ENCODE assay signal across 7 mouse cellular contexts in genomic region chr9:21183905-21184413, GRCm38 (mm10). TPM values are rescaled to one million over a fixed set of nuclear protein-coding genes. Genes with fewer than 3 reads are reported as not detected.
DNase-seq lines count a peak whose midpoint lies in the region; ATAC-seq and TF ChIP-seq lines count a peak whose summit lies in the region.

No protein-coding gene starts in this region.

- intact Hi-C loops in gastrocnemius, postnatal 14 days (cut with DNase I; ENCODE audit: low total_unique reads): no loop called here

- no peak overlapping the region for H3K27ac ChIP-seq in ES-Bruce4 (ENCODE audit: insufficient read depth, low read length)
- no peak overlapping the region for H3K27ac ChIP-seq in hindbrain, postnatal 0 days
- H3K27ac ChIP-seq in liver, embryonic 12.5 days: no peak overlapping the region

- peak overlapping the region; percentile 47 for H3K4me2 ChIP-seq in hindbrain, postnatal 0 days (ENCODE audit: low read depth, low read length)
- peak overlapping the region; percentile 82 for H3K4me2 ChIP-seq in liver, embryonic 12.5 days

- H3K9ac ChIP-seq in ES-Bruce4 (ENCODE audit: low read depth, poor library complexity, severe bottlenecking): peak overlapping the region; percentile 54
- no peak overlapping the region for H3K9ac ChIP-seq in hindbrain, postnatal 0 days (replicated peaks; ENCODE audit: low read length)
- H3K9ac ChIP-seq in liver, embryonic 12.5 days: peak overlapping the region; percentile 63

- peak overlapping the region; percentile 43 for H3K4me3 ChIP-seq in ES-Bruce4 (ENCODE audit: low read depth, low read length)
- H3K4me3 ChIP-seq in hindbrain, postnatal 0 days (ENCODE audit: low read length): peak overlapping the region; percentile 6
- peak overlapping the region; percentile 58 for H3K4me3 ChIP-seq in liver, embryonic 12.5 days

- DNase-seq in adrenal gland, postnatal 4 days (ENCODE audit: low spot score in 2 of 2): peak; percentile 40 to 43
- peak; percentile 81 for DNase-seq in gastrocnemius, postnatal 14 days
- no peak for DNase-seq in hindbrain, postnatal 0 days (ENCODE audit: low spot score)
- peak; percentile 58 to 69 for DNase-seq in thymus, postnatal 36 days

- no peaks in the 10 kb centered on the region for H3K9me3 ChIP-seq in ES-Bruce4 (replicated peaks; ENCODE audit: control insufficient read depth, insufficient read depth, low read length, poor library complexity, severe bottlenecking)
- H3K9me3 ChIP-seq in hindbrain, postnatal 0 days (ENCODE audit: low read length): no peaks in the 10 kb centered on the region
- no peaks in the 10 kb centered on the region for H3K9me3 ChIP-seq in liver, embryonic 12.5 days (replicated peaks)

- TF ChIP-seq CTCF in ES-Bruce4 (IDR thresholded peaks at IDR 0.05; ENCODE audit: low read depth, low read length): no peak
- no peak for TF ChIP-seq CTCF in hindbrain, postnatal 0 days (IDR thresholded peaks at IDR 0.05; ENCODE audit: low read depth)

- WGBS in hindbrain, postnatal 0 days: 5% methylated on average over 29 of the region's 34 CpGs
- 9% methylated on average over 34 of the region's 34 CpGs for WGBS in liver, embryonic 12.5 days (ENCODE audit: insufficient replicate concordance)

- no peak for TF ChIP-seq EP300 in ES-Bruce4 (IDR thresholded peaks at IDR 0.05; ENCODE audit: insufficient read depth, low read depth, low read length)

- peaks cover 8% of the 10 kb centered on the region for H3K4me1 ChIP-seq in ES-Bruce4 (ENCODE audit: control insufficient read depth, insufficient read depth, low read length)
- H3K4me1 ChIP-seq in hindbrain, postnatal 0 days (ENCODE audit: insufficient read depth, low read length): no peaks in the 10 kb centered on the region
- peaks cover 58% of the 10 kb centered on the region for H3K4me1 ChIP-seq in liver, embryonic 12.5 days

- H3K36me3 ChIP-seq in ES-Bruce4 (ENCODE audit: control insufficient read depth, insufficient read depth, low read length, poor library complexity, severe bottlenecking): no peaks in the 10 kb centered on the region
- H3K36me3 ChIP-seq in hindbrain, postnatal 0 days (ENCODE audit: insufficient read depth, low read length): no peaks in the 10 kb centered on the region
- no peaks in the 10 kb centered on the region for H3K36me3 ChIP-seq in liver, embryonic 12.5 days

- no peak for TF ChIP-seq POLR2A in ES-Bruce4 (IDR thresholded peaks at IDR 0.05; ENCODE audit: insufficient read depth, low read length)

- 0 out of 2 replicates have a peak, but pooled peaks have one; percentile 24 for ATAC-seq in hindbrain, postnatal 0 days
- peak; percentile 67 for ATAC-seq in liver, embryonic 12.5 days
- peak; percentile 71 for ATAC-seq in monocyte, adult 5-6 weeks (replicated peaks; ENCODE audit: insufficient number of reproducible peaks, low FRiP score, low TSS enrichment, poor library complexity, severe bottlenecking)

- no peaks in the 10 kb centered on the region for H3K27me3 ChIP-seq in ES-Bruce4 (ENCODE audit: control insufficient read depth, insufficient read depth, low read length, poor library complexity, severe bottlenecking)
- H3K27me3 ChIP-seq in hindbrain, postnatal 0 days (ENCODE audit: insufficient read depth, low read length): no peaks in the 10 kb centered on the region
- 0 out of 2 replicates have a peak, but pooled peaks cover 2% of the 10 kb centered on the region for H3K27me3 ChIP-seq in liver, embryonic 12.5 days (replicated peaks)

RNA-seq across cellular contexts. Expression of gene Pde4a, which starts 18.4 kb away (rescaled TPM):
- 9.5 and 10.4 TPM in 2 replicates for polyA plus RNA-seq in ES-Bruce4 (2011; ENCODE audit: insufficient read depth, insufficient read length, low read depth, missing spikeins)
- total RNA-seq in adrenal gland, postnatal 4 days (2021): 10 to 100 TPM in 1 of 2 experiments, 1 to 10 TPM in 1; 9.7 to 10.6 TPM
- 10 to 100 TPM; 26.1 to 27.1 TPM for total RNA-seq in gastrocnemius, postnatal 14 days (2021)
- 41.3 and 45.0 TPM in 2 replicates for total RNA-seq in hindbrain, postnatal 0 days (2014; rRNA removed)
- 46.4 and 47.7 TPM in 2 replicates for polyA plus RNA-seq in hindbrain, postnatal 0 days (2015; fragmentation: Nextera tagmentation; extraction: Ambion mirVana)
- polyA plus RNA-seq in liver, embryonic 12.5 days (2016; fragmentation: Nextera tagmentation; extraction: Ambion mirVana): 2.6 and 2.9 TPM in 2 replicates
- total RNA-seq in monocyte, adult 5-6 weeks (2017): 2.1 to 5.6 TPM (median 2.5 TPM) in 3 replicates

RNA-seq across cellular contexts. Expression of gene Cdc37, which starts 34.2 kb away (rescaled TPM):
- 164 and 171 TPM in 2 replicates for polyA plus RNA-seq in ES-Bruce4 (2011; ENCODE audit: insufficient read depth, insufficient read length, low read depth, missing spikeins)
- 100 to 1,000 TPM; 174 to 190 TPM for total RNA-seq in adrenal gland, postnatal 4 days (2021)
- 100 to 1,000 TPM; 138 to 139 TPM for total RNA-seq in gastrocnemius, postnatal 14 days (2021)
- total RNA-seq in hindbrain, postnatal 0 days (2014; rRNA removed): 20.1 and 21.4 TPM in 2 replicates
- polyA plus RNA-seq in hindbrain, postnatal 0 days (2015; fragmentation: Nextera tagmentation; extraction: Ambion mirVana): 173 and 181 TPM in 2 replicates
- polyA plus RNA-seq in liver, embryonic 12.5 days (2016; fragmentation: Nextera tagmentation; extraction: Ambion mirVana): 221 and 228 TPM in 2 replicates
- 174 to 287 TPM (median 193 TPM) in 3 replicates for total RNA-seq in monocyte, adult 5-6 weeks (2017)

RNA-seq across cellular contexts. Expression of gene Tyk2, which starts 52.9 kb away (rescaled TPM):
- 15.5 and 17.8 TPM in 2 replicates for polyA plus RNA-seq in ES-Bruce4 (2011; ENCODE audit: insufficient read depth, insufficient read length, low read depth, missing spikeins)
- 10 to 100 TPM; 18.9 to 19.2 TPM for total RNA-seq in adrenal gland, postnatal 4 days (2021)
- total RNA-seq in gastrocnemius, postnatal 14 days (2021): 1 to 10 TPM; 4.9 to 5.3 TPM
- total RNA-seq in hindbrain, postnatal 0 days (2014; rRNA removed): 10.8 and 15.4 TPM in 2 replicates
- polyA plus RNA-seq in hindbrain, postnatal 0 days (2015; fragmentation: Nextera tagmentation; extraction: Ambion mirVana): 5.7 and 6.2 TPM in 2 replicates
- 8.5 and 10.4 TPM in 2 replicates for polyA plus RNA-seq in liver, embryonic 12.5 days (2016; fragmentation: Nextera tagmentation; extraction: Ambion mirVana)
- 38.4 to 87.0 TPM (median 42.5 TPM) in 3 replicates for total RNA-seq in monocyte, adult 5-6 weeks (2017)

RNA-seq across cellular contexts. Expression of gene Keap1, which starts 55.2 kb away (rescaled TPM):
- 19.5 and 19.6 TPM in 2 replicates for polyA plus RNA-seq in ES-Bruce4 (2011; ENCODE audit: insufficient read depth, insufficient read length, low read depth, missing spikeins)
- 10 to 100 TPM; 46.6 to 50.8 TPM for total RNA-seq in adrenal gland, postnatal 4 days (2021)
- total RNA-seq in gastrocnemius, postnatal 14 days (2021): 10 to 100 TPM; 53.6 to 55.2 TPM
- total RNA-seq in hindbrain, postnatal 0 days (2014; rRNA removed): 74.9 and 98.9 TPM in 2 replicates
- polyA plus RNA-seq in hindbrain, postnatal 0 days (2015; fragmentation: Nextera tagmentation; extraction: Ambion mirVana): 59.4 and 60.9 TPM in 2 replicates
- polyA plus RNA-seq in liver, embryonic 12.5 days (2016; fragmentation: Nextera tagmentation; extraction: Ambion mirVana): 39.8 and 41.6 TPM in 2 replicates
- total RNA-seq in monocyte, adult 5-6 weeks (2017): 21.7 to 32.5 TPM (median 22.1 TPM) in 3 replicates

Comparison
In these comparisons a context has a peak if more than half of its experiments do, and no peak if none do; other contexts are left out.
1. H3K4me3 ChIP-seq: peak in every context shown above with its lines; median percentile 58 in liver, embryonic 12.5 days; 43 in ES-Bruce4; 6 in hindbrain, postnatal 0 days.